Mouse (Mus musculus): ENCODE results near the gene Gng3.
A peak's percentile ranks its signal among the peaks of the same experiment; 100 is the strongest.

Gene Gng3

DNA sequence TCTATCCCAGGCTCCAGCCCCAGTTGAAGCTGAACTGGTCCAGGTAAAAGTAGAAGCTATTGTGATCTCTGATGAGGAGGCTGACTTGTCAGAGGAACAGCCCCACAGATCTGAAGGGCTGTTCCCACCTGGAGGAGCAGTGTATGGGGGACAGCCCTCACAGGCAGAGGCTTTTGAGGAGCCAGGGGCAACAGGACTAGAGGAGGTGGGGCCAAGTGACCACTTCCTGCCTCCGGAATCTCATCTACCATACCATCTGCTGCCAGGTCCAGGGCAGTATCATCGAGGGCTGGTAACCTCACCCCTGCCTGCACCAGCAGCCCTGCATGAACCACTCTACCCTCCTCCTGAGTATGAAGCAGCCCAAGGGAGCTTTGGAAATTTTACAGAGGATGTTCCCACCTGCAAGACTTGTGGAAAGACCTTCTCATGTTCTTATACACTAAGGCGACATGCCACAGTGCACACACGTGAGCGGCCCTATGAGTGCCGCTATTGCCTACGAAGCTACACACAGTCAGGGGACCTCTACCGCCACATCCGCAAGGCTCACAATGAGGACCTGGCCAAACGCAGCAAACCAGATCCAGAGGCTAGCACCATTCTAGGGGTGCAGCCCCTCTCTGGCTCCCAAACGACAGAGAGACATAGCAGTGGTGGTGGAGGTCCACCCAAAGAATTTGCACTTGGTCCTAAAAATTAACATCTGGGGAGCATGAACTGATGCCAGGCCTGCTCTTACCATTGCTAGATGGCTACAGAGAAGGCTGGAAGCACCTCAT, 34.9 kb downstream of the Gng3 start:
- DNase-seq (ENCODE audit: low spot score): no peak

GRCm38 (mm10) chr19:8803204-8803780, 35.7 kb downstream of the Gng3 start:
- no peak for DNase-seq (ENCODE audit: low spot score)

DNA sequence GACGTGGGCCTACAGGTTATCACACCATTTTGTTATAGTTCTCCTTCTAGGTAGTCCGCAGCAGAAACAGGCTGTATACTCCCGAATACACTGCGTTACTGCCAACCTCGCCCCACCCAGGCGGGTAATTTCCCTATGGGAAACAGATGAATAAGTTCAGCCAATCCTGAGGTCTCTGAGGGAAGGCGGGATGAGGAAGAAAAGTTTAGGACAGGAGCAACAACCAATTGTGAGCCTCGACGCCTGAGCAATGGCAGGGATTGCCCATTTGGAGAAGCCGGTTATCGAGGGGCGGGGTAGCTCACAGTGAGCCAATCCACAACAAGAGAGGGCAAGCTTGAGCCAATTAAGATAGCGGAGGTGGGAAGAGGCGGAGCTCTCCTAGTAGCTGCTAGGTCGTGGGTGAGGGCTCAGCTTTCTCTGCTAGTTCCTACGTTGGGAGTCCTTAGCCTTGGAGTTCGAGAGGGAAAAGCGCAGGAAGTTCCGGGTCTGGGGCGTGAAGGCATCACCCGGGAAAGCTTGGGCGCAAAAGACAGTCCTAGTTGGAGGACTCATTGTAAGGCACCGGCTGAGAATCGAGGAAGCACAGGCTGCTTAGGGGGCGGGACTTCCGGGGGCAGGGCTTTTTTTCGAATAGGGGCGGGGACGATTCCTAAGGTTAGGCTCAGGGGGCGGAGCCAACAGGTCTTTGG, 36.7 kb downstream of the Gng3 start, which contains the start of gene Zbtb3:
Gene Zbtb3, plus strand, starts transcription at position 426 of the 692 bp plus-strand sequence.
- DNase-seq (ENCODE audit: low spot score): peak; percentile 99

GRCm38 (mm10) chr19:8798947-8799315, 40.1 kb downstream of the Gng3 start:
- DNase-seq (ENCODE audit: low spot score): no peak

GRCm38 (mm10) chr19:8798264-8798946, 40.6 kb downstream of the Gng3 start, which contains the start of gene Polr2g:
Polr2g (minus strand) TSS chr19:8798577.
- DNase-seq (ENCODE audit: low spot score): peak; percentile 96

- DNase-seq (ENCODE audit: low spot score): no peak
Observed at GRCm38 (mm10) chr19:8790171-8790570, 48.8 kb downstream of the Gng3 start.

DNA sequence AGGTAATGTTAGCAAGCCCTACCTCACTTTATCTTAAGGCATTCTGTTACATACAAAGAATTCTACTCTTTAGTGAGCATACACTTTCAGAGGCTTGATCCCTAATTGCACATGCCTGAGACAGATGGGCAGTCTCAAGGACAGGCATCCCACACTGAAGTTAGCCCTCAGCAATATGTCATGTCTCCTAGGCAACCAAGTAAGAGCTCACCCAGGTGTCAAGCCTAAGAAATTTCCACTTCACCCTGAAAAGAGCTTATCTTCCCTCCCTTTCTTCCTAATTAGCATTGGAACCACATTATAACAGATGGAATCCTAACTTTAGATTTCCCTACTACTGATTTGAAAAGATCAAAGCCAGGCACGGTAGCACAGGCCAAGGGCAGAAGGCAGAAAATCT, 49.8 kb downstream of the Gng3 start:
- no peak for DNase-seq (ENCODE audit: low spot score)

DNA sequence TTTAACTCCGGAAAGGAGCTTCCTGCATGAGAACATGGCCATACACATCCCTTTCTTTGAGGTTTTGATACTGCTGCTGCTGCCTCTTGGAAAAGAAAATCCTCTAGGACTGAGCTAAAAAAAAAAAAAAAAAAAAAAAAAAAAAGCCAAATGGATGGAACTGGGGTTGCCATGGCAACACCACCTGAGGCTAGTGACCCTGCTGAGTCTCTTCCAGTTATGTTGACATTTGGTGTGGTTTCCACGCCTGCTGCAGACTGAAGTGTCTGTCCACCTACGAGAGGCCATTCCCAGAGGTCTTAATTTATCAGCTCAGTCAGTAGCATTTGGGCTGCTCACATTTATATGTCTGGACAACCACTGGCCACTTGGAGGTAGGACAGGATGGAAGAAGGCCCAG, 50.5 kb downstream of the Gng3 start:
- DNase-seq (ENCODE audit: low spot score): peak; percentile 57

Data from embryo, embryonic 10.5 days (tissue).